Mouse (Mus musculus): ENCODE data around the gene Hist1h2bp. TPM values are rescaled to one million over a fixed set of nuclear protein-coding genes. Genes with fewer than 3 reads are reported as not detected.
"Not testable (repeated sequence)": the region's sequence is repeated elsewhere in the genome, so short reads cannot be mapped to it uniquely, and the experiment has no call there.

Gene Hist1h2bp
- 3.1 and 3.2 TPM in 2 replicates for polyA plus RNA-seq (2016; fragmentation: Nextera tagmentation; extraction: Ambion mirVana)

GRCm38 (mm10) chr13:21786899-21787629 is at the start of gene Hist1h2bp, which contains the start of gene Hist1h2an:
Gene Hist1h2bp, plus strand, starts transcription at chr13:21787461.
Gene Hist1h2an, minus strand, starts transcription at chr13:21787218.
- H3K36me3 ChIP-seq (replicated peaks) = not testable (repeated sequence)

GRCm38 (mm10) chr13:21745006-21745405 is 42.3 kb upstream of the Hist1h2bp start:
- no peaks in the 10 kb centered on the region for H3K27me3 ChIP-seq (replicated peaks; ENCODE audit: low read depth, poor library complexity, severe bottlenecking)
- 92% methylated on average over 1 of the region's 1 CpGs for WGBS
- peaks cover 16% of the 10 kb centered on the region; the same call in 1 of the 2 replicates for H3K4me1 ChIP-seq
- H3K36me3 ChIP-seq (replicated peaks) = no peaks in the 10 kb centered on the region
- DNase-seq (ENCODE audit: low spot score) = no peak
- H3K4me3 ChIP-seq = no peak overlapping the region
- H3K9me3 ChIP-seq = no peaks in the 10 kb centered on the region
- H3K27ac ChIP-seq (replicated peaks) = no peak overlapping the region

More at GRCm38 (mm10) chr13:21786899-21787629, at the start of gene Hist1h2bp, which contains the start of gene Hist1h2an:
- DNase-seq (ENCODE audit: low spot score) = peak; percentile 88
- Histone ChIP-seq H3K4me3 (peak within 1 kb of the TSS; percentile 56), H3K27ac (replicated peaks) (peak within 1 kb of the TSS; percentile 91), H3K4me1 (peaks cover 42% of the 10 kb centered on the region)
- under 1% methylated on average over 47 of the region's 63 CpGs for WGBS
- H3K9me3 ChIP-seq; H3K27me3 ChIP-seq (replicated peaks; ENCODE audit: low read depth, poor library complexity, severe bottlenecking): not testable (repeated sequence)

GRCm38 (mm10) chr13:21749387-21750158 is 37.7 kb upstream of the Hist1h2bp start:
- no peaks in the 10 kb centered on the region for H3K27me3 ChIP-seq (replicated peaks; ENCODE audit: low read depth, poor library complexity, severe bottlenecking)
- no peaks in the 10 kb centered on the region for H3K36me3 ChIP-seq (replicated peaks)
- no peaks in the 10 kb centered on the region for H3K9me3 ChIP-seq
- WGBS = 7% methylated on average over 5 of the region's 5 CpGs
- peak; percentile 63 for DNase-seq (ENCODE audit: low spot score)
- peak overlapping the region; percentile 94 for H3K27ac ChIP-seq (replicated peaks)
- H3K4me1 ChIP-seq = peaks cover 38% of the 10 kb centered on the region
- peak overlapping the region; percentile 65 for H3K4me3 ChIP-seq

- H3K36me3 ChIP-seq (replicated peaks); H3K9me3 ChIP-seq; H3K27me3 ChIP-seq (replicated peaks; ENCODE audit: low read depth, poor library complexity, severe bottlenecking): not testable (repeated sequence)
- Histone ChIP-seq H3K4me1 (peaks cover 41% of the 10 kb centered on the region), H3K4me3 (peak within 1 kb of the TSS; percentile 65), H3K27ac (replicated peaks) (peak within 1 kb of the TSS; percentile 94)
- DNase-seq (ENCODE audit: low spot score) = peak; percentile 94
- WGBS = under 1% methylated on average over 48 of the region's 56 CpGs
Observed at GRCm38 (mm10) chr13:21750159-21751017, 36.9 kb upstream of the Hist1h2bp start, which contains the start of gene Hist1h4k. Gene Hist1h4k, minus strand, starts transcription at chr13:21750505.

- peaks cover 46% of the 10 kb centered on the region for H3K4me1 ChIP-seq
- H3K27me3 ChIP-seq (replicated peaks; ENCODE audit: low read depth, poor library complexity, severe bottlenecking) = no peaks in the 10 kb centered on the region
- no peak for DNase-seq (ENCODE audit: low spot score)
- H3K4me3 ChIP-seq = peak overlapping the region; percentile 65
- H3K27ac ChIP-seq (replicated peaks) = peak overlapping the region; percentile 94
- H3K9me3 ChIP-seq = no peaks in the 10 kb centered on the region
- H3K36me3 ChIP-seq (replicated peaks) = no peaks in the 10 kb centered on the region
Observed at GRCm38 (mm10) chr13:21751417-21751816, 35.8 kb upstream of the Hist1h2bp start.

- no peaks in the 10 kb centered on the region for H3K36me3 ChIP-seq (replicated peaks)
- peak overlapping the region; percentile 59 for H3K4me3 ChIP-seq
- WGBS = 76% methylated on average over 3 of the region's 3 CpGs
- DNase-seq (ENCODE audit: low spot score) = no peak
- H3K4me1 ChIP-seq = peaks cover 46% of the 10 kb centered on the region
- H3K27me3 ChIP-seq (replicated peaks; ENCODE audit: low read depth, poor library complexity, severe bottlenecking) = no peaks in the 10 kb centered on the region
- H3K27ac ChIP-seq (replicated peaks) = peak overlapping the region; percentile 94
- no peaks in the 10 kb centered on the region for H3K9me3 ChIP-seq
Observed at GRCm38 (mm10) chr13:21751827-21752226, 35.4 kb upstream of the Hist1h2bp start.

GRCm38 (mm10) chr13:21752356-21752755 is 34.9 kb upstream of the Hist1h2bp start:
- peaks cover 45% of the 10 kb centered on the region for H3K4me1 ChIP-seq
- H3K36me3 ChIP-seq (replicated peaks) = no peaks in the 10 kb centered on the region
- H3K27ac ChIP-seq (replicated peaks) = peak overlapping the region; percentile 94
- peak overlapping the region; percentile 59 for H3K4me3 ChIP-seq
- no peaks in the 10 kb centered on the region for H3K27me3 ChIP-seq (replicated peaks; ENCODE audit: low read depth, poor library complexity, severe bottlenecking)
- peak; percentile 35 for DNase-seq (ENCODE audit: low spot score)
- no peaks in the 10 kb centered on the region for H3K9me3 ChIP-seq
- 53% methylated on average over 3 of the region's 3 CpGs for WGBS

- no peak for DNase-seq (ENCODE audit: low spot score)
- 3% methylated on average over 10 of the region's 10 CpGs for WGBS
- Histone ChIP-seq H3K4me1 (peaks cover 41% of the 10 kb centered on the region), H3K36me3 (replicated peaks) (no peaks in the 10 kb centered on the region), H3K27ac (replicated peaks) (peak overlapping the region; percentile 94), H3K9me3 (no peaks in the 10 kb centered on the region), H3K27me3 (replicated peaks; ENCODE audit: low read depth, poor library complexity, severe bottlenecking) (no peaks in the 10 kb centered on the region), H3K4me3 (peak overlapping the region; percentile 59)
Observed at GRCm38 (mm10) chr13:21753051-21753523, 34.2 kb upstream of the Hist1h2bp start.

GRCm38 (mm10) chr13:21753524-21754285 is 33.6 kb upstream of the Hist1h2bp start, which contains the start of the genes Hist1h2ak and Hist1h2bn:
Gene Hist1h2ak, minus strand, starts transcription at chr13:21753827.
Gene Hist1h2bn, plus strand, starts transcription at chr13:21754123.
- not testable (repeated sequence) for H3K9me3 ChIP-seq; H3K27me3 ChIP-seq (replicated peaks; ENCODE audit: low read depth, poor library complexity, severe bottlenecking); H3K36me3 ChIP-seq (replicated peaks)
- Histone ChIP-seq H3K4me1 (peaks cover 38% of the 10 kb centered on the region), H3K27ac (replicated peaks) (peak within 1 kb of the TSS; percentile 94), H3K4me3 (peak within 1 kb of the TSS; percentile 61)
- DNase-seq (ENCODE audit: low spot score) = peak; percentile 81
- under 1% methylated on average over 50 of the region's 50 CpGs for WGBS

- not testable (repeated sequence) for H3K27me3 ChIP-seq (replicated peaks; ENCODE audit: low read depth, poor library complexity, severe bottlenecking); H3K36me3 ChIP-seq (replicated peaks); H3K9me3 ChIP-seq
- H3K4me1 ChIP-seq = peaks cover 31% of the 10 kb centered on the region
- peak overlapping the region; percentile 86 for H3K27ac ChIP-seq (replicated peaks)
- peak overlapping the region; percentile 61 for H3K4me3 ChIP-seq
- peak; percentile 38 for DNase-seq (ENCODE audit: low spot score)
- under 1% methylated on average over 25 of the region's 26 CpGs for WGBS
Observed at GRCm38 (mm10) chr13:21754294-21755001, 32.8 kb upstream of the Hist1h2bp start.

- no peaks in the 10 kb centered on the region for H3K36me3 ChIP-seq (replicated peaks)
- H3K4me3 ChIP-seq = peak overlapping the region; percentile 61
- no peaks in the 10 kb centered on the region for H3K9me3 ChIP-seq
- no peak for DNase-seq (ENCODE audit: low spot score)
- H3K27ac ChIP-seq (replicated peaks) = peak overlapping the region; percentile 86; the same call in 1 of the 2 replicates
- H3K4me1 ChIP-seq = peaks cover 30% of the 10 kb centered on the region
- H3K27me3 ChIP-seq (replicated peaks; ENCODE audit: low read depth, poor library complexity, severe bottlenecking) = no peaks in the 10 kb centered on the region
- 78% methylated on average over 1 of the region's 1 CpGs for WGBS
Observed at GRCm38 (mm10) chr13:21755707-21756106, 31.6 kb upstream of the Hist1h2bp start.
